Mouse (Mus musculus): Measurements from ENCODE around the gene Wdr26.

Wdr26 gene

DNA sequence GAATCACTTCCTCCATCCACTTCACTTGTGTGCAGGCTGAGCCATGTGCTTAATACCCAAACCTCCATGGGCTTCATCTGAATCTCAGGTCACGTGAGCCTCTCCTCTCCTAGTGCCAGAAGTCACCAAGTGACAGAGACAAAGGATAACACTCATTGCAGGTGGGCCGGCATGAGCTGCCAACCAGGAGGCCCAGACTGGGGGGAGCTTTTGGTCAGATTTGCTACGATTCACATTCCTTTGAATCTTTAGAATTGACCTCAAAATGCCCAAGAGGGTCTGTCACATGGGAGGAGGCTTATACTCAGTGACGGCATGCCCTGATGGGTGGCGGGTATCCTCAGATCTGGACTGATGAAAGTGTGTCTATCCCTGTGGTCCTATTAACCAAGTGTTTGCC is 16.8 kb upstream of the Wdr26 start:
- no peak for DNase-seq (ENCODE audit: low read depth, low spot score)
- no peaks in the 10 kb centered on the region for H3K36me3 ChIP-seq (ENCODE audit: control insufficient read depth, insufficient read depth, low read length, poor library complexity, severe bottlenecking)
- H3K27me3 ChIP-seq (ENCODE audit: control insufficient read depth, insufficient read depth, low read length, poor library complexity, severe bottlenecking), result no peaks in the 10 kb centered on the region

DNA sequence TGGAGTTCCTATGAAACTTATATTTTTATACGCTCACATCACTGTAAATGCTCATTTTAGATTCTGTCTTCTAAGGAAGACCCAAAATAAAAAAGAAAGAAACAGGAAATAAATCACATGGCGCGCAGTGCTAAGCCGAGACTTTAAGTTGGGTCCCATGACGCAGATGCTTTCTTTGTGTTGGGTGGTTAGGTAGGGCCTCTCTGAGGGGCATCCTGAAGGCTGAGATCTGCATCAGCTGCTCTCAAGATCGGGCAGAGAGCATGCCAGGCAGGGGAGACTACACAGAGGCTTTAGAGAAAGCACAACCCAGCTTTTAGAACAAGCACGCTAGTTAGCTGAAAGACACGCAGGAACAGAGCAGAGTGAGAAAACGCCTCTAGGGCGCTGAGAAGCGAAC is 16.0 kb upstream of the Wdr26 start:
- peak; percentile 74 for DNase-seq (ENCODE audit: low read depth, low spot score)
- Histone ChIP-seq H3K27me3 (ENCODE audit: control insufficient read depth, insufficient read depth, low read length, poor library complexity, severe bottlenecking) (no peaks in the 10 kb centered on the region), H3K36me3 (ENCODE audit: control insufficient read depth, insufficient read depth, low read length, poor library complexity, severe bottlenecking) (no peaks in the 10 kb centered on the region)

DNA sequence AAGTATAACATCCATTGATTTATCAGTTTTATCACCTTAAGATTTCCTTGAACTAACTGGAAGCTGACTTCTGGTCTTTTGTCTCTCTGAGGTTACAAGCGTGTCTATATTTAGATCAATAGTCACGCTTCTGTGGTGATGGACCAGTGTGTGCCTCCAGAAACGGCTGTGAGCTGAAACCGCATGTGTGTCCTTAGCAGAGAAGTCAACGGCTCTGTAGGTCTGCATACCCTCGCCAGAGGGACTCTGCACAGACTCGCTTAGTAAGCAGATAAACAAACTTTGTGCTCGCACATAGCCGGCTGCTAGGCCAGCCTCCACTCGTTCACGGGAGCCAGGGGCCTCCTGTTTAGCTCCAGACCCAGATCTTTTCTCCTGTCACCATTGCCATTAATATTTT is 15.0 kb upstream of the Wdr26 start:
- no peaks in the 10 kb centered on the region for H3K27me3 ChIP-seq (ENCODE audit: control insufficient read depth, insufficient read depth, low read length, poor library complexity, severe bottlenecking)
- DNase-seq (ENCODE audit: low read depth, low spot score), result peak; percentile 62
- H3K36me3 ChIP-seq (ENCODE audit: control insufficient read depth, insufficient read depth, low read length, poor library complexity, severe bottlenecking), result no peaks in the 10 kb centered on the region

DNA sequence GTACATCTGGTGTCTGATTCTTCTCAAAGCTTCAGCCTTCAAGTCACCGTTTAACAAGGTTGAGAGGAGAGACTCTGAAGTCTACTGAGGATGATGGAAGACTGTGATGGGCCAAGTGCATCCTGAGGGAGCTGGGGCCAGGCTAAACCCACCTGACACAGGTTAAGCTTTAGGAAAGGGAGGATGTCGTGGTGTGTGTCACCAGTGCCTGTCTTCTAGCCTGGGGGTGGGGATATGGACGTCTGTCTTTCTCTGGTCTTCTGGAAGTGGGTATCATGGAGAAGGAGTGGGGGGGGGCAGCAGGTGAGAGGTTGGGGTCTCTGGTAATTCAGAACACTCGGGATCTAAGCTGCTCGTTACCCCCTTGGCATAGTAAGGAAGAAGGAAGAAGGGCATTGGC is 13.5 kb upstream of the Wdr26 start:
- no peak for DNase-seq (ENCODE audit: low read depth, low spot score)
- Histone ChIP-seq H3K36me3 (ENCODE audit: control insufficient read depth, insufficient read depth, low read length, poor library complexity, severe bottlenecking) (no peaks in the 10 kb centered on the region), H3K27me3 (ENCODE audit: control insufficient read depth, insufficient read depth, low read length, poor library complexity, severe bottlenecking) (no peaks in the 10 kb centered on the region)

DNA sequence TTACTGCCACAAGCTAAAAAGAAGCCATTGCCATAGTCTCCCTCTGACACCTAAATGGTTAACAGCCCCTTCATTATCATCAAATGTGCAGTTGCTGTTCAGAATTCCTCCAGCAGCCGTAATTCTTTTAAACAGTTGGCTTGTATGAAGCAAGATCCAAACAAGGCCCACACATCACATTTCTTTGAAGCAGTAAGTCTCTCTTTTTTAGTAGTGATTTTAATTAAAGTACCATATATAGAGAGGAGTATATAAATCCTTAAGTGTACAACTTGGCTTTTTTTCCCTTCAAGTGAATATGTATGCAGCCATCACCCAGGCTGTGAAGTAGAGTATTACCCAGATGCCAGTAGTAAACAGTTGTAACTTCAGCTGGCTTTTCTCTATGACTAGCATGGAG is 10.2 kb upstream of the Wdr26 start:
- no peaks in the 10 kb centered on the region for H3K36me3 ChIP-seq (ENCODE audit: control insufficient read depth, insufficient read depth, low read length, poor library complexity, severe bottlenecking)
- H3K27me3 ChIP-seq (ENCODE audit: control insufficient read depth, insufficient read depth, low read length, poor library complexity, severe bottlenecking), result no peaks in the 10 kb centered on the region
- DNase-seq (ENCODE audit: low read depth, low spot score), result no peak

DNA sequence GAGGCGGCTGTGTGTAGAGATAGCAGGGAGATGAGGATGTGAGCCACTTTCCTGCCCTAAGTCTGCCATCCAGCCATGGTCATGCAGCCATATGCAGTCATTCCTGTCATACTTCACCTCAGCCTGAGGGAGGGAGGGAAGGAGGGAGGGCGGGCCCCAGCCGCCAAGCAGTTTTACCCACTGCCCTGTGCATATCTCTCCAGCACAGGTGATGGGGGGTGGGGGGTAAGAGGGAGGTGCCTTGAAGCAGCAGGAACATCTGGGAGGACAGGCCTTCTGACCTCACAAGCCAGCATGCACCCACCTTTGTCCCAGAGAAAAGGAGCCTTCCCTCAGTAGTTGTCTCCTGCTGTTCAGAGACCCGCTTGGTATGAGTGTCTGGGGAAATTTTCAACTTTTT is 4.5 kb upstream of the Wdr26 start:
- no peaks in the 10 kb centered on the region for H3K36me3 ChIP-seq (ENCODE audit: control insufficient read depth, insufficient read depth, low read length, poor library complexity, severe bottlenecking)
- no peaks in the 10 kb centered on the region; the same call in 1 of the 2 replicates for H3K27me3 ChIP-seq (ENCODE audit: control insufficient read depth, insufficient read depth, low read length, poor library complexity, severe bottlenecking)
- no peak for DNase-seq (ENCODE audit: low read depth, low spot score)

DNA sequence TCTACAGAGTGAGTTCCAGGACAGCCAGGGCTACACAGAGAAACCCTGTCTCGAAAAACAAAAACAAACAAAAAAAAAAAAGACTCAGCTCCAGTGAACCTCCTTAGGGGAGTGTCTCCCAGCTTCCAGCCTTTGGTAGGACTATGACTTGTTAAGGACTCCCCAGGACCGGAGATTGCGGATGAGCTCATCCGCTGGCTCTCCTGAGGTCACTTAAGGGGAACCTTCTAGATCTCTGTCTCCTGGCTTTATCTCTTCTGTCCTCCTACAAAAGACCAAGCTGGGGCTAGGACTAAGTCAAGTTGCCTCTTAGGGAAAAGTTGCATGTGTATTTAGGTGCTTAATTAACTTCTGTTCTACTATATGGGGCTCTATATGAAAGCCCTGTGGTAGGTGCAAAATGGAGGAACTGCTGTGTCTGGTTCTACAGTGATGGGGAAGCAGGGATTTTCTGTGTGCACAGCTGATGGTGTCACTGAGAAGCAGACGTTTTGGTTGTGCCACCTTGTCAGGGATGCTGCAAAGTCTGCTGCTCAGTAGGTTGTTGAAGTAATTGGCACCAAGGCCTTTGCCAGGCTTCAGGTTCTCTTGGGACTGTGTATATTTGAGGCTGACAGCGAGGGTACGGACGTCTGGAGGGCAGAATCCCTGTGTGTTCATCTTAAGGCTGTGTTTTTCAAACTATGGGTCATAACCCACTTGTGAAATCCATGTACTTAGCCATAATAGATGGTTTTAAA is 2.7 kb upstream of the Wdr26 start:
- H3K36me3 ChIP-seq (ENCODE audit: control insufficient read depth, insufficient read depth, low read length, poor library complexity, severe bottlenecking), result no peaks in the 10 kb centered on the region
- no peak for DNase-seq (ENCODE audit: low read depth, low spot score)

DNA sequence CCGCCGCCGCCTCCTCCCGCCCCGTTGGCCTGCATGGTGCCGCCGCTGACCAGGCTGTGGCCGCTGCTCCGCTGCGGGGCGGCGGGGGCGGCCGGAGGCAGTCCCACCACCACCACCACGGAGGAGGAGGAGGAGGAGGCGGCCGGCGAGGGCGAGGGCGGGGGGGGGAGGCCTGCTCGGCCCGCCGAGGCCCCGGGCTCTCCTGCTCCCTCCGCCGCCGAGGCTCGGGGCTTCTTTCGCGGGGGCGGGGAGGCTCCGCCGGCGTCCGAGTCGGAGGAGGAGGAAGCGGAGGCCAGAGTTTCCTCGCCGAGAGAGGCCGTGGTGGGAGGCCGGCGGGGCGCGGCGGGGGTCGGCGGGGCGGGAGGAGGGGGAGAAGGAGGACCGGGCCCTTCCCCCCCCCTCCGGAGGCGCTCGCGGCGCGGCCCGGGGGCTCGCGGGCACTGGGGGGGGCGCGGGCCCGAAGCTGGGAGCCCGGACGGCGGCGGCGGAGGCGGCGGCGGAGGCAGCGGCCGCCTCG is 340 bp downstream of the Wdr26 start:
- Histone ChIP-seq H3K27me3 (ENCODE audit: control insufficient read depth, insufficient read depth, low read length, poor library complexity, severe bottlenecking) (no peaks in the 10 kb centered on the region; the same call in 1 of the 2 replicates), H3K36me3 (ENCODE audit: control insufficient read depth, insufficient read depth, low read length, poor library complexity, severe bottlenecking) (peaks cover 6% of the 10 kb centered on the region; the same call in 1 of the 2 replicates)
- peak; percentile 46 for DNase-seq (ENCODE audit: low read depth, low spot score)

More for the DNA sequence above, 2.7 kb upstream of the Wdr26 start:
- no peaks in the 10 kb centered on the region; the same call in 1 of the 2 replicates for H3K27me3 ChIP-seq (ENCODE audit: control insufficient read depth, insufficient read depth, low read length, poor library complexity, severe bottlenecking)

DNA sequence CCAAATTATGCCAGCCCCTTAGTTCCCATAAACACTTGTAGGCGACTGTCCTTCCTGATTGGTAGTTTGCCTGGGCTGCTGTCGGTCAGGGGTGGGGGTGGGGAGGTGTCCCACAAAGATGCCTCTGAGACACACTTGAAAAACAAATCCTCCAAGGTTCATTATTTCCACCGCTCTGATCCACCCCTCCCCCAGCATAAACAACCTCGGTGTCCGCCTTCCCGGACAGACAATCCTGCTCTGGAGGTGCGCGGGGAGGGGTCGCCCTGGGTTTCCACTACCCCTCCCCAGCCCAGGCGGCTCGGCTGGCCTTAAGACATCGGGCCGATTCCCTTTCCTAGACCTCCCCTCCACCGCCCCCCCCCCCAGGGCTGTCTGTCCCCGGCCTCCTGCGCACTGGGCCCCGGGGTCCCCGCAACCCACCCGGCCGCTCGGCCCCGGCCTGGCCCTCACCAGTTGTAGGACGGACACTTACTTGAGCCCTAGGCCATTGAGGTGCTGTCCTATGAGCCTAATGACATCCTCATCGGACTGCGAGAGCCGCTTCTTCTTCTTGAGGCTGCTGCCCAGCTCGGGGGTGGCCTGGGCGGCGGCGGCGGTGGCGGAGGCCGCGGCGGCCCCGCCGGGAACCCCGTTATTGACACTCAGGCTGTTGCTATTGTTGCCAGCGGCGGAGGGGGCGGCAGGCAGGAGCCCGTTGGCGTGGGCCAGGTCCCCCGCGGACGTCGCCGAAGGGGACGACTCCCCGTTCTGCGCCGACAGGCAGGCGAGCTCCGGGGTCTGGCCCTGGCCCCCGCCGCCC is 999 bp downstream of the Wdr26 start:
- peaks cover 7% of the 10 kb centered on the region; the same call in 1 of the 2 replicates for H3K36me3 ChIP-seq (ENCODE audit: control insufficient read depth, insufficient read depth, low read length, poor library complexity, severe bottlenecking)
- peak; percentile 39 for DNase-seq (ENCODE audit: low read depth, low spot score)
- H3K27me3 ChIP-seq (ENCODE audit: control insufficient read depth, insufficient read depth, low read length, poor library complexity, severe bottlenecking), result no peaks in the 10 kb centered on the region; the same call in 1 of the 2 replicates

DNA sequence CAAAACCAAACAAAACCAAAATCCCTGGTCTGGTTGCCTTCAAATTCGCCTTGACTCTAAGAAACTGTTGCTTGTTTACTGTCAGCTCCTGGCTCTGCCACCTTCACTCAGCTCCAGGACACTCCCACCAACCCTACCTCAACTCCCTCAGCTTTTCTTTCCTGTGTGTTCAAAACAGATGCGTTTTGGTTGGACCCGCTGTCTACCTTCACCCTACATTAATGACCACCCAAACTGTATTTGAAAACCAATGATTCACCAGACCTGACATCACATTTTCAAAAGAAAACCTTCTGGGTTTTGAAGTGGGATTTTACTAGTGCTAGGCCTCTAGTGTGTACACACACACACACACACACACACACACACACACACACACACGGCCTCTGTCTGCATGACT is 1.7 kb downstream of the Wdr26 start:
- peaks cover 9% of the 10 kb centered on the region; the same call in 1 of the 2 replicates for H3K36me3 ChIP-seq (ENCODE audit: control insufficient read depth, insufficient read depth, low read length, poor library complexity, severe bottlenecking)
- no peak for DNase-seq (ENCODE audit: low read depth, low spot score)
- H3K27me3 ChIP-seq (ENCODE audit: control insufficient read depth, insufficient read depth, low read length, poor library complexity, severe bottlenecking), result no peaks in the 10 kb centered on the region; the same call in 1 of the 2 replicates

DNA sequence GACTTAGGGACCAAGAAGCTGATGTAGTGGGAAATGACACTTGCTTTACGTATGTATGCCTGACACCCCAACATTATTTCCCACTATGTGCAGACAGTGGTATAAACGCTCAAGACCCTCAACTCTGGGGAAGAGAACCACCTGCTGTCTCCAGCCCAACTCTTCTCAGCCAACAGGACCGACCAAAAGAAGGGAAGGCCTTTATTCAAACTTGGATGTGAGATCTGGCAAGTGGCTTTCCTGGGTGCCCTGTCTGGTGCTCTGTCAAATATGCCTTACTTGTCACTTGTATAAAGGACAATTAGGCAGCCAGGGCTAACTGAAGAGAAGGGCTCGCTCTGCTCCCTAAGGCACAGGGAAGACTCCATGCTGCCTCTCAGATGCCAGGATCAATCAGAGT is 12.4 kb downstream of the Wdr26 start:
- DNase-seq (ENCODE audit: low read depth, low spot score), result no peak
- Histone ChIP-seq H3K27me3 (ENCODE audit: control insufficient read depth, insufficient read depth, low read length, poor library complexity, severe bottlenecking) (no peaks in the 10 kb centered on the region), H3K36me3 (ENCODE audit: control insufficient read depth, insufficient read depth, low read length, poor library complexity, severe bottlenecking) (peaks cover 41% of the 10 kb centered on the region)

DNA sequence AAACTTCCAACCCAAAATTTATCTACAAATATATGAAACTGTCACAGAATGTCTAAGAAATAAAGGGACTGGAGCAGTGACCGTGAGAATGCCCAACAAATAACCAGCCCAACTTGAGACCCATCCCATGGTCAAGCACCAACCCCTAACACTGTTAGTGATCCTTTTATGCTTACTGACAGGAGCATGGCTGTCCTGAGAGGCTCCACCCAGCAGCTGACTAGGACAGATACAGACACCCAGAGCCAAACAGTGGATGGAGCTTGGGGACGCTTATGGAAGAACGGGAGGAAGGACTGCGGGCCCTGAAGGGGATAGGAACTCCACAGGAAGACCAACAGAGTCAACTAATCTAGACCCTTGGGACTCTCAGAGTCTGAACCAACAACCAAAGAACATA is 22.9 kb downstream of the Wdr26 start:
- DNase-seq (ENCODE audit: low read depth, low spot score), result no peak
- Histone ChIP-seq H3K36me3 (ENCODE audit: control insufficient read depth, insufficient read depth, low read length, poor library complexity, severe bottlenecking) (peaks cover 14% of the 10 kb centered on the region), H3K27me3 (ENCODE audit: control insufficient read depth, insufficient read depth, low read length, poor library complexity, severe bottlenecking) (no peaks in the 10 kb centered on the region)

DNA sequence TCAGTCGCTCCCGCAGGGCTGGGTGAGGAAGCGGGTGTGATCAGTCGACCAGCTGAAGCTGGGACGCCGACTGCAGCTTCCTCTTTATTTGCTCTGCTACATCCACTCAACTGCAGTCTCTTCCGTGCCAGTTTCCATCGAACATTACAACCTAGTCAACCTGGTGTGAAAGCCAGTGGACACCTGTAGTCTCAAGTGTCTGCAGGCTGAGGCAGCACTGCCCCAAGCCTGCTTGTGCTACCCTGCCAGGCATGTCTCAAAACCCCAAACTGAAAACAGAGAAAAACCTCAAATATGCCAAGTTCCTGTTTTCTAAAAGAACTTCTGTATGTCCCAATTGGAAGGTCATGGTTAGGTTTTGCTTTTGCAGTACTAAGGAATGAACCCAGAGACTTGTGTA is 41.6 kb downstream of the Wdr26 start:
- no peaks in the 10 kb centered on the region for H3K27me3 ChIP-seq (ENCODE audit: control insufficient read depth, insufficient read depth, low read length, poor library complexity, severe bottlenecking)
- DNase-seq (ENCODE audit: low read depth, low spot score), result peak; percentile 76
- H3K36me3 ChIP-seq (ENCODE audit: control insufficient read depth, insufficient read depth, low read length, poor library complexity, severe bottlenecking), result peaks cover 12% of the 10 kb centered on the region

DNA sequence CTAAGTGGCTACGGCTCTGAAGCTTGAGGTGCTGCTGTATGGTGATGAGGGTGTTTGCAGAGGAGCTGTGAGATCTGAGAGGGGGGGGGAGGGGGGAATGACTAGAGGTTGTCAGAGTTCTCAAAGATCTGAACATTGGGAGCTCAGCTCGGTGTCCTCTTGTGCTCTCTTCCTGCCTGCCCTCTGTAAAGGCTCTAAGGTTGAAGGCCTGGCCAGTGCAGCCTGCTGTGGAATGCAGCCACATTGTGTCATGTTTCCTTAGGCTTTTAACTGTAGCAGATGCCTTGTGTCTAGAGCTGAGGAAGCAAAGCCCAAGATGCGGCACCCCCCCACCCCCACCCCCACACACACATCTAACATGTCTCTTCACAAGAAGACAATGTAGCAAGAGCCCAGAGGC is 43.4 kb downstream of the Wdr26 start:
- H3K36me3 ChIP-seq (ENCODE audit: control insufficient read depth, insufficient read depth, low read length, poor library complexity, severe bottlenecking), result peaks cover 13% of the 10 kb centered on the region
- H3K27me3 ChIP-seq (ENCODE audit: control insufficient read depth, insufficient read depth, low read length, poor library complexity, severe bottlenecking), result no peaks in the 10 kb centered on the region
- no peak for DNase-seq (ENCODE audit: low read depth, low spot score)

DNA sequence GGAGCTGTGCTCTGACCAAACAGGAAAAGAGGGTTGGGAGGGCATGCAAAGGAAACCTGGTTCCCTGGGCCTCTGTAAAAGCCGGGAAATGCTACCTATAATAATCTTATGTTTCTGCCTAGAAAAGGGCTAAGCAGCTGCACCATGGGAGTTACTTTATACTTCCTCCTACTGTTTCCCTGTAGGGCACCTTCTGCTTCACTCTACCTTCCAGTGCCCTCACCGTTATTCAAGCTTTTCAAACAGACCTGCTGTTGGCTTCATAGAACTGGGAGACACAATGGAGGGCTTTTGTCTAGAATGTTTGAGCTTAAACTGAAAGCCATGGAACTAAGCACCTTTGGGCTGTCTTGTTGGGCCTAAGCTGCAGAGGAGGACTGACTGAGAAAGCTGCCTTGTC is 44.0 kb downstream of the Wdr26 start:
- no peak for DNase-seq (ENCODE audit: low read depth, low spot score)
- H3K36me3 ChIP-seq (ENCODE audit: control insufficient read depth, insufficient read depth, low read length, poor library complexity, severe bottlenecking), result peaks cover 13% of the 10 kb centered on the region
- no peaks in the 10 kb centered on the region for H3K27me3 ChIP-seq (ENCODE audit: control insufficient read depth, insufficient read depth, low read length, poor library complexity, severe bottlenecking)
